Mouse (Mus musculus) spleen, adult 12 weeks (tissue): Measurements from ENCODE around the gene Tmem41a.

Experiments used
- DNase-seq: peaks from one replicate; pipeline ENCODE4 v3.0.0; 2022; ENCODE audit warnings: low spot score

Tmem41a gene

DNA sequence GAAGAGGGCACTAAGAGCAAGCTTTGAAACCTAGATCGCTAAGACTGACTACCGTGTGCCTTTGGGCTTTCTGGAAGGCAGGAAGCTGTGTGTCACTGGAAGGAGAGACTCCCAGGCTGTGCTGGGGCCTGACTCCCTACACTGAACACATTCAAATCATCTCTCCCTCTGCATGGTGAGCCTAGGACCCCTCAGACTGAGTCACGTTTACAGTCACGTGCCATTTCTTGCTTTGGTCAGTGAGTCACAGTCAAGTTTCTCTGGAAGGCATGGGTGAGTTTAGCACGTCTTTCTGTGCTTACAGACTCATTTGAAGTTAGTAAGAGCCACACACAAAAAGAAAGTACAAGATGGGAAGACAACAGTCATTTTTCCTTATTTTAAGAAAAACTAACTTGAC is 46.1 kb downstream of the Tmem41a start:
- no peak for DNase-seq

DNA sequence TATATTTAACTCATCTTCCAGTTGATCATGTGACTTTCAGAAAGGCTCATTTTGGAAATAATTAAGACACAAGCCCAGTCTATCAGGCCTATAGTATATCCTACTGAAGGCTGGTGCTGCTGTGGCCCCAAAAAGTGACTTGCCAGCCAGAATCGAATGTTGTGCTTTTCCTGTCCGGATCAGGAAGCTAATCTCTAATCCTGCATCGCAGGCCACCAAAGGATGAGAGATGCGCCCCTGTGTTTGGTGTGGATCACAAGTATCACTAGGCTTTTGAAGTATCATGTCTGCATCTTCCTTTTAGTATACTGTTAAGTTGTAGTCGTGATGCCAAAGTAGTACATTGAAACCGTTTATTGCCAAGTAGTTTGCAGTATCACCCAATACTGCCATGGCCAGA is 53.5 kb downstream of the Tmem41a start:
- DNase-seq: no peak

DNA sequence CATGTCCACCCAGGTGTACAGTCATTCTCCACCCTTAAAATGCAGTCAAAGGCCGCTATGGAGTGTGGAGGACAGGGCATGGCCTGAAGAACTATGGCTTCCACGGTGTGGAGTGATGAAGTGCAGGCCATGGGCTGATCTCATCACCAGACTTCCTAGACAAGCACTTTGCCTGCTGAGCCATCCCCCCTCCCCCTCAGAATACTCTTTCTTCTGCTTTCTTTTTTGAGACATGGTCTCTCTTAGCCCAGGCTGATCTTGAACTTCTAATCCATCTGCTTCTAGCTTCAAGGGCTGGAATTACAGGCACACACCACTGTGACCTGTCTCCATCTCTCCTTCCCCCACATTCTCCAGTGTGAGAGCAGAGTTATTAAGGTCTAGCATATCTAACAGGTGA is 59.8 kb downstream of the Tmem41a start:
- no peak for DNase-seq
